ENCODE assay signal across 18 mouse cellular contexts in genomic region chr13:44609606-44610005, GRCm38 (mm10).
"Had no signal": no experiment of that assay in that cellular context is flagged by ENCODE, and none has a peak within 500 bp of the region (broad histone marks: within the 10 kb centered on the region; RNA-seq: fewer than 3 reads in every experiment).

No protein-coding gene starts in this region.

- H3K27ac ChIP-seq: midbrain, embryonic 12.5 days; neural tube, embryonic 13.5 days; neural tube, embryonic 15.5 days had no signal

- H3K4me2 ChIP-seq: lung, embryonic 14.5 days; midbrain, embryonic 12.5 days; neural tube, embryonic 13.5 days; neural tube, embryonic 15.5 days had no signal

- H3K9ac ChIP-seq: lung, embryonic 14.5 days; midbrain, embryonic 12.5 days; neural tube, embryonic 13.5 days; neural tube, embryonic 15.5 days had no signal

- H3K27me3 ChIP-seq: neural tube, embryonic 13.5 days; neural tube, embryonic 15.5 days had no signal

- DNase-seq: lung, adult 18-20 months; lung, embryonic 14.5 days; lung, postnatal 10 days; lung, postnatal 4 days; midbrain, embryonic 14.5 days; retina, postnatal 1 day; right cerebral cortex, adult 18-20 months; right cerebral cortex, postnatal 25 days; right cerebral cortex, postnatal 4 days; spleen, adult 18-20 months; thymus, adult 18-20 months; thymus, postnatal 14 days; thymus, postnatal 36 days had no signal

- ATAC-seq: midbrain, embryonic 16.5 days had no signal

- H3K36me3 ChIP-seq: midbrain, embryonic 12.5 days; neural tube, embryonic 13.5 days; neural tube, embryonic 15.5 days had no signal

- H3K4me1 ChIP-seq: midbrain, embryonic 12.5 days; neural tube, embryonic 13.5 days; neural tube, embryonic 15.5 days had no signal

- H3K9me3 ChIP-seq: midbrain, embryonic 12.5 days; neural tube, embryonic 13.5 days; neural tube, embryonic 15.5 days had no signal

- H3K4me3 ChIP-seq: midbrain, embryonic 12.5 days; myocyte; neural tube, embryonic 13.5 days; neural tube, embryonic 15.5 days had no signal
